Mouse (Mus musculus) layer of hippocampus, adult 18-20 months (tissue): Measurements from ENCODE around the gene Gm44965. TPM values are rescaled to one million over a fixed set of nuclear protein-coding genes. Genes with fewer than 3 reads are reported as not detected.

Experiments used
- DNase-seq, 2 experiments: peaks; one replicate each; pipeline ENCODE4 v3.0.0; 2022; ENCODE audit warnings: low spot score in 2 of 2
- total RNA-seq, 2 experiments: library from RNA; stranded (reverse); gene quantifications; 2 replicates each; pipeline ENCODE4 v1.2.3; 2021

Gm44965 gene
- total RNA-seq, 2 experiments from 2014 or later, result not detected

GRCm38 (mm10) chr6:48658721-48659120, 65.0 kb downstream of the Gm44965 start:
- DNase-seq, result no peak

GRCm38 (mm10) chr6:48664750-48665149, 71.0 kb downstream of the Gm44965 start:
- no peak for DNase-seq

GRCm38 (mm10) chr6:48665471-48665870, 71.7 kb downstream of the Gm44965 start:
- DNase-seq, result no peak

GRCm38 (mm10) chr6:48666159-48666586, 72.4 kb downstream of the Gm44965 start:
- no peak for DNase-seq

GRCm38 (mm10) chr6:48668022-48668421, 74.3 kb downstream of the Gm44965 start:
- no peak for DNase-seq

Other genes with a start within 250 kb of the Gm44965 start
- 10 to 100 TPM; 35.9 to 41.6 TPM for gene Krba1, start 198.4 kb upstream of the Gm44965 start, total RNA-seq
- gene Zfp467, start 148.1 kb upstream of the Gm44965 start, total RNA-seq, result 10 to 100 TPM; 22.3 TPM
- under 1 TPM; 0.56 to 0.74 TPM for gene Sspo, start 145.7 kb upstream of the Gm44965 start, total RNA-seq
- gene Atp6v0e2, start 56.3 kb upstream of the Gm44965 start, total RNA-seq, result 100 to 1,000 TPM; 440 to 446 TPM
- 10 to 100 TPM; 32.3 to 37.6 TPM for gene Lrrc61, start 39.1 kb upstream of the Gm44965 start, total RNA-seq
- 10 to 100 TPM; 14.9 to 18.0 TPM for gene Rarres2, start 21.2 kb upstream of the Gm44965 start, total RNA-seq
- not detected for gene Gm45021, start 4.3 kb upstream of the Gm44965 start, total RNA-seq
- gene Repin1, start 58 bp upstream of the Gm44965 start, total RNA-seq, result 10 to 100 TPM; 48.0 to 51.0 TPM
- 1 to 10 TPM; 7.1 to 8.2 TPM for gene Zfp775, start 8.1 kb downstream of the Gm44965 start, total RNA-seq
- gene AI854703, start 32.8 kb downstream of the Gm44965 start, total RNA-seq, result 10 to 100 TPM; 13.4 to 13.6 TPM
- gene Gimap8, start 53.3 kb downstream of the Gm44965 start, total RNA-seq, result under 1 TPM; 0.77 to 0.81 TPM
- 1 to 10 TPM in 1 of 2 experiments, under 1 TPM in 1; 0.48 to 1.1 TPM for gene Gimap9, start 82.2 kb downstream of the Gm44965 start, total RNA-seq
- not detected for gene Gimap4, start 90.6 kb downstream of the Gm44965 start, total RNA-seq
- 1 to 10 TPM; 4.3 to 4.9 TPM for gene Gimap6, start 114.3 kb downstream of the Gm44965 start, total RNA-seq
- gene Gm28053, start 124.7 kb downstream of the Gm44965 start, total RNA-seq, result 1 to 10 TPM in 1 of 2 experiments, not detected in 1; 1.9 TPM
- gene Gimap7, start 124.7 kb downstream of the Gm44965 start, total RNA-seq, result not detected
- 1 to 10 TPM; 1.4 to 1.9 TPM for gene Gimap1, start 145.1 kb downstream of the Gm44965 start, total RNA-seq
- under 1 TPM; 0.62 to 0.99 TPM for gene Gimap5, start 152.3 kb downstream of the Gm44965 start, total RNA-seq
- gene Gimap3, start 176.9 kb downstream of the Gm44965 start, total RNA-seq, result not detected
- gene Tmem176a, start 247.0 kb downstream of the Gm44965 start, total RNA-seq, result 10 to 100 TPM; 32.4 to 36.3 TPM
- gene Tmem176b, start 247.6 kb downstream of the Gm44965 start, total RNA-seq, result 10 to 100 TPM; 58.5 to 61.2 TPM